Mouse (Mus musculus): Measurements from ENCODE around the gene Igfbp1.

The Igfbp1 gene

DNA sequence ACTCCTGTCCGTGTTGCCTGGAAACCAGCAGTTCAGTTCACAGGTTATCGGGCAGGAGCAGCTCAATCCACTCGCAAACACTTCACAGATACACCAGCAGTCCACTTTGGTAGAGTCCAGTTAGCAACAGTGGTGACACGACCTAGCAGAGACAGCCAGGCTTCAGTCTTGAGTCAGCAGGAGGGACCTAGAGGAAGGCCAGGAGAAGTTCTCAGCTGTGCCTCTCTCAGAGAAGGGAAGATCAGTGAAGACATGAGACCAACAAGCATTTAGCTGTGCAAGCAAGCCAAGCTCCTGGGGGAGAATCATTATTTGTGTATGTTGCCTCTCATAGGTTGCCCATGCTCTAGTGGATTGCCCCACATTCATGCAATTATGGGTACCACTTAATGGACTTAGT, 30.5 kb downstream of the Igfbp1 start:
- no peak for ATAC-seq (ENCODE audit: insufficient number of reproducible peaks, low FRiP score, low TSS enrichment)

DNA sequence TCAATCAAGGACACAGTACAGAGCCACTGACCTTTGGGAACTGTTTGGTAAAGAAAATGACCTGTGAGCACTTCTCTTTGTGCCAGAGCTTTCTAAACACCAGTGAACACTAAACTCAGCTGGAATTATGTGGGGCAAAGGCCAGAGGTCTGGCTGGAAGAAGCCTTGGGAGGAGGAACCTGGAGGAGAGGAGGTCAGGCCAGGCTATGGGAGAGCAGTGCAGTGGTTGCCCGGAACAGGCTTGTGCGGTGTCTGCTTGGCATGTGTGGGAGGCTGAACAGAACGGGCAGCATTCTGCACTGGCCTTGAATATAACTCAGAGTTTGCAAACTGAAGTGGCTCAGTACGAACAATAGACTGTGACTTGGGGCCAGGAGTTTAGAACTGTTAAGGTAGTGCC, 32.4 kb downstream of the Igfbp1 start:
- no peak for ATAC-seq (ENCODE audit: insufficient number of reproducible peaks, low FRiP score, low TSS enrichment)

DNA sequence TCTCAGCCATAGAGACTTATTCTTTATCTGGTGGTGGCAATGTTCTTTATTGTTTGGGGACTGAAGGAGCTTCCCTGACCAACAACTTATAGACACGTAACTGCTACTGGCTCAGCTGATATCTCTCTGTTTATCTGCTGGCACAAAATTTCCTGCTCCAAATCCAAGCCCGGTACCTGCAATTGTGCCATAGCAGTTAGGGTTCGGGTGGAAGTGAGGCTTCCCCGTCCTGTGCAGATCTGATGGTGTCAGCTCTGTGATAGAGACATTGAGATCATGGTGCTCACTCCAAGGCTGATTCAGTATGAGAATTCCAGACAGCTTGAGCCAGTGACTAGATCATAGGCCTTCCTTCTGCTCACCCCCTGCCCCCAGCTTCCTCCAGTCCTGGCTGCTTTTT, 34.4 kb downstream of the Igfbp1 start:
- ATAC-seq (ENCODE audit: insufficient number of reproducible peaks, low FRiP score, low TSS enrichment), result no peak

DNA sequence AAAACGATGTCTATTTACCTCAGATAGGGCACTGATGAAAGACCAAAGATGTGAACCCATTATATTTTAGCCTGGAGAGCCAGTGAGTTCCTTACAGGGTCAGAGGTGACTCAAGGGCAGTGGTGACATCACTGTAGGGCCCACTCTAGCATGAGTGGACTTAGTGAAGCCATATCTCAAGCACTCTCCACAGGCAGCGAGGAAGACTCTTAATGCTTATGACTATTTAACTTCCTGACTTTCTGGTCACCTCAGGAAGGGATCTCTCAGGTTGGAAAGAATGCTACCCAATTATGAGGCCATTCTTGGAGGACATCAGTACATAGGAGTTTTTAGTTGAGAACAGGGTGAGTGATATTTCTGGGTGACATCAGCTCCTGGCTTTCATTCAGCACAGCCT, 35.8 kb downstream of the Igfbp1 start:
- no peak for ATAC-seq (ENCODE audit: insufficient number of reproducible peaks, low FRiP score, low TSS enrichment)

DNA sequence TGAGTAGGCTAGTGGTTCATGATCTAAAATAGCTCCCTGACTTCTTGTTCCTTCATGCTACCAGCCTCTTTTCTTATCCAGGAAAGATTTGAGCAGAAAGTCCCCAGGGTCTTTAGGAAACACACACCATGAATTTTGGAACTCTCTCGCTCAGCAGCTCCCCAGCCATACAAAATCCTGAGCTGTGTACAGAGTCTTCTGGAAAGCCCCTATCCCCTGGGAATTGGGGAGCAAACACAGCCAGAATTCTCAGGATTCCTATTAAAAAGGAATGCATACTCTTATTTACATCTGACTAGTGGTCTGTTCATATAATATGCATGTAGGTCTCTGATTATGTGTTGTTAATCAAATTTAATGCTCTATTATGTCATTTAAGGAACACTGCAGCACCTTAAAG, 36.9 kb downstream of the Igfbp1 start:
- ATAC-seq (ENCODE audit: insufficient number of reproducible peaks, low FRiP score, low TSS enrichment), result no peak

DNA sequence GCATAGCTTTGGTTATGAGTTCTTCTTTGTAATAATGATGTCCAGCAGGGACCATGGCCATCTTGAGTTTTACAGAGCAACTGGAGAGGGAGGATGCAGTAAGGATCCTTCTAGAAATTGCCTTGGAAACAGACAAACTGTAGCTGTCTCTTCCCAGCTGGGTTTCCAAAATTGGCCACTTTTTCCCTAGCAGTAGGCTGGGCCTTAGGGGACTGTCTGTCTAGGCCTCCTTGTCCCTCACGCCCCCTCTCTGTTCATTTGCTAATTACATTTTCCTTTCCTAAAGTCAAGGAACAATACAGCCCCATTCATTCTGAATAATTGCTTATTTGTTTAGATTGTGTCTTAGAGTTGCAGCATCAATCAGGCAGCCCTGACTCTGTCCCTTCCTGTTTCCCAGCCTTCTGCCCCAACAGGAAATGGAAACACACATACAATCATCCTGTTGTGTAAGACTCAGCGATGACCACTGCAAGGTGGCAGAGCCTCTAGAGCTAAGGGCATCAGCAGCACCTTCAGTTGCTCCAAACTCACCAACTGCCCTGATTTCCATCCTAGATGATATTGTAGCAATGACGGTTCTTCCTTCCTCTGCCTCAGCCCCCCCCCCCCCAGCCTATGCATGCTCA, 37.5 kb downstream of the Igfbp1 start:
- no peak for ATAC-seq (ENCODE audit: insufficient number of reproducible peaks, low FRiP score, low TSS enrichment)

DNA sequence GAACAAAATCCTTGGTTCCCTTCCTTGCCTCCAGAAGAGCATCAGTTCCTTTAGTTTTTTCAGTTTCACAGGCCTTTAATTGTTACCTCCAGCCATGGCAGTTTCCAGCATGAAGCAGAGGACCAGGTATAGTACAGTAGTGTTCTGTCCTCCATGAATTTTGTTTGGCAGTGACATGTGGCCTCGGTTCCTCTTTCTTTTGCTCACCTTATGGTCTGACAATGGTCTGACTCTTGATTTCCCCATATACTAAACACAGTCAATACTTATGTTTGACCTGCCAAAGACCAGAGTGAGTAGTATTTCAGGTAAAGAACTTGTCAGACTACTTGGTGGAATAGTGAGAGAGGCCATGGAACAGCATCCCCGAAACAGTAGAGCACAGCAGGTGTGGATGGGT, 39.2 kb downstream of the Igfbp1 start:
- ATAC-seq (ENCODE audit: insufficient number of reproducible peaks, low FRiP score, low TSS enrichment), result no peak

DNA sequence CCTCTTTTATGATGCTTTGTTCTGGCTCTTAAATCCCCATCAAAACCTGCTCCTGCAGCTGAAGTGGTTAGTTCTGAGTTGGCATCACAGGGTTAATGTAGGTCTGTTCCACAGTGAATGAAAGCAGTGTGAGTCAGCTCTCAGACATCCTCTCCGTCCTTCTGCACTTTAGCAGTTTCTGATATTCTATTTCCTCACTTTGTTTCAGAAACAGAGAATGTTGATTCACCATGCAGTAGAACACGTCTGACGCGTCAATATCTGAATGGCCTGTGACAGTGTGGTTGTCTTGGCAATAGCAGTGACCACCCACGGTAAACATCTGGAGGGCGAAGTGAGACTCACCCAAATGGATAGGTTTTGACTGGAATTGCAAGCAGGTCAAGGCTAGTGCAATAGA, 40.1 kb downstream of the Igfbp1 start:
- ATAC-seq (ENCODE audit: insufficient number of reproducible peaks, low FRiP score, low TSS enrichment), result no peak

DNA sequence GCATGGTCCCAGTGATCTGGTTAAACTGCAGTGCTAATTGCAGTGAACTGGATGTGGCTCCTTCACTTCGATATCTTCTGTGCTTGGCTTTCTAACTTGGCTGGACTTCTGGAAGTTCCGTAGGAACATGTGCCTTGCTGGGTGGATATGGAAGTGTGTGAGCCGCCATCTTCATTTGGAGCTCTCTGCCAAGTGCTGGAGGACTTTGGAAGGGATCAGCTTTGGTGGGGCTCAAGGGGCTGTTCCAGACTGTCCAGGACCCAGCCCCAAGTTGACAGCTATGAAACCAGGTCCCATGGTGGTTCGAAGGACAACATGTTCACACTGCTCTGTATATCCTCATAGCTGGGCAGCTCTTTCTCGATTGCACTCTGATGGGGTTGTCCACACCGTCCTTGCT, 41.0 kb downstream of the Igfbp1 start:
- ATAC-seq (ENCODE audit: insufficient number of reproducible peaks, low FRiP score, low TSS enrichment), result no peak

DNA sequence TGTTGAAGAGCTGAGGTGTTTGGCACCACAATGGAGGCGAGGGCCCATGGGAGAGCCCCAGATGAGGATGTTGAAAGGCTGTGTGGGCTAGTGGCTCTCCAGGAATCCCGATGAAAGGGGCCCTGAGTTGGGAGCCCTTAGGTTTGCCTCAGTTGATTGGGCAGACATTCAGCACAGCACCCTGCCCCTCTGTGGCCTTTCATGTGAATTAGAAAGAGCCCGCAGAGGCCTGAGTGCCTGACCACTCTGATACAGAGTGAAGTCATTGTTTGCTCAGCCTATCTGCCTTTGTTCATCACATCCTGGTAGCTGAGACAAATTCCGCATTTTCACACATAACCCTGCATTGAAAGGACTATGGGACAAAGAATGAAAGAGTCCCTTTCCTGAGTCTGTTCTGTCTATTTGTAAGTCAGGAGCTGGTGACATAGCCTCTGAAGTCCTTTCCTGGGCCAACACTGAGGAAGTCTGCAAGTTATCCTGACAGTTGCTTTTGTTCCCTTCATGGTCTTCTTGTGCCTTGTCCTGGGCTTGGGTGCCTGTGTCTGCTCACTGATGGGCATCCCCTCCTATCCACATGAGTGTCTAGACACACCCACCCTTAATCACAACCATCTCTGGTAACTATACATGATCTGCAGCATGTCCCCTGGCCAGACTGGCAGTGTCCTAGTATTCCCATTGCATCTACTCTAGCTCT, 41.6 kb downstream of the Igfbp1 start:
- ATAC-seq (ENCODE audit: insufficient number of reproducible peaks, low FRiP score, low TSS enrichment), result no peak

DNA sequence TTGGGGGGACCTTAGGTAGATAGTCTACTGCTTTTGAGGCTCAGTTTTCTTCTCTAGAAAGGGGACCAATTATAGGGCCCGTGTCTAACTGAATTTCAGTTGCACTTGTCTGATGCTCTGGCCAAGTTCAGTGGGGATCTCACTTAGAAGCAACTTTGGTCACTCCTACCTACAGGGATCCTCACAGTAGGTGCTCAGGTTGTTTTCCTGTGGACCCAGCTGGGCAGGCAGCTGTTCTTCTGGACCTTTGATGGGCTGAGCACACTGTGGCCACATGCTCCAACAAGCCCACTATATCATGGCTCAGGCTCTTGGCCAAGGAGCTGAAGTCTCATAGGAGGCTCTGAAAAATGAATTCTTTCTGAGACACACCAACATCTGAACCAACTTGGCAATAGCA, 47.2 kb downstream of the Igfbp1 start:
- ATAC-seq (ENCODE audit: insufficient number of reproducible peaks, low FRiP score, low TSS enrichment), result no peak

DNA sequence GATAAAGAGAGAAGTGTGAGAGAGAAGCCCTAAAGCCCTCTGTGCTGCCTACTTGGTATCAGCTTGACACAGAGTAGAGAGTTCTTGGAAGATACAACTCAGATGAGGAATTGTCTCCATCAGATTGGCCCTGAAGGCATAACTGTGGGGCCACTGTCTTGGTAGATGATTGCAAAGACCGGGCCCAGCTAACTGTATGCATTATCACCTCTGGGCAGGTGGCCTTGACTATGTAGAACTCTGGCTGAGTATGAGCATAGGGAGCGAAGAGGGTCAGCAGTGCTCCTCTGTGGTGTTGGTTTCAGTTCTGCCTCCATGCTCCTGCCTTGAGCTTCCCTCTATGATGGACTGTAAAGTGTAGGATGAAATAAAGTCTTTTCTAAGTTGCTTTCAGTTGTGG, 52.8 kb downstream of the Igfbp1 start:
- no peak for ATAC-seq (ENCODE audit: insufficient number of reproducible peaks, low FRiP score, low TSS enrichment)

DNA sequence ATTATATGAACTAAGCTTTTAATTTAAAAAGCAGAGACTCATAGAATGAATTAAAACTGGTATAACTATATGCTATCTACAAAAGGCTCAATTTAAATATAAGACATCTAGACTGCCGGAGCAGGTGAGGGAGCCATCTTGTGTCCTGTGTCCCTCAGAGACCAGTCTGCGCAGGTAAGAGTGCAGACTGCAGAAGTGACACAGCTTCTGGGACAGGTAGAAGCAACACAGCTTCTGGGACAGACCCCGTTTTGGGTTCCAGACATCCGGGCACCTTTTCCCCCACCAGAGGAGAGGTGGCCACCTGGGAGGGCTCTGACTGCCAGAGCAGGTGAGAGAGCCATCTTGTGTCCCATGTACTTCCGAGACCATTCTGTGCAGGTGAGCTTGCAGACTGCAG, 53.3 kb downstream of the Igfbp1 start:
- ATAC-seq (ENCODE audit: insufficient number of reproducible peaks, low FRiP score, low TSS enrichment), result no peak

Data from cerebellum, adult (tissue).